Mouse (Mus musculus) E14TG2a.4 (cell line): ENCODE measurements around the gene Spata31d1d.

Experiments used
- H3K27me3 ChIP-seq: 2 replicates; pipeline ENCODE4 v1.6.1; 2014; ENCODE audit warnings: low read length, control low read depth; ENCODE audit not compliant: insufficient read depth
- H3K36me3 ChIP-seq: 2 replicates; pipeline ENCODE4 v1.6.1; 2014; ENCODE audit warnings: low read length, control low read depth; ENCODE audit not compliant: insufficient read depth
- H3K4me1 ChIP-seq: replicated peaks from 2 replicates; pipeline ENCODE4 v1.6.1; 2014; ENCODE audit warnings: low read depth, low read length, control low read depth
- H3K4me3 ChIP-seq: replicated peaks from 2 replicates; pipeline ENCODE4 v1.5.1; 2014; ENCODE audit warnings: mild to moderate bottlenecking, low read length
- H3K9me3 ChIP-seq: 2 replicates; pipeline ENCODE4 v1.6.1; 2014; ENCODE audit warnings: low read length, control low read depth
- CTCF ChIP-seq: conservative IDR thresholded peaks from 2 replicates; pipeline ENCODE4 v1.5.1; 2014; ENCODE audit warnings: low read length
- NANOG ChIP-seq: IDR thresholded peaks from 2 replicates; pipeline ENCODE4 v1.6.1; 2014; ENCODE audit warnings: borderline replicate concordance, low read length, mixed read lengths
- POU5F1 ChIP-seq: IDR thresholded peaks from 2 replicates; pipeline ENCODE4 v1.6.1; 2014; ENCODE audit warnings: low read length, borderline replicate concordance

Spata31d1d gene

GRCm38 (mm10) chr13:59676316-59677229 lies 55.0 kb downstream of the Spata31d1d start:
- Histone ChIP-seq H3K27me3 (0 out of 2 replicates have a peak, but pooled peaks cover 3% of the 10 kb centered on the region), H3K9me3 (no peaks in the 10 kb centered on the region), H3K36me3 (peaks cover 7% of the 10 kb centered on the region), H3K4me1 (peaks cover 71% of the 10 kb centered on the region), H3K4me3 (no peak overlapping the region)
- TF ChIP-seq NANOG = no peak
- TF ChIP-seq CTCF = no peak
- TF ChIP-seq POU5F1 = no peak
